Mouse (Mus musculus): ENCODE measurements at regions not wholly inside any gene's neighbourhood (a gene's known extent, or its start where the extent isn't known, plus 50 kb on each side); places are given as distances from the start of the nearest gene placed in this dataset.

- Histone ChIP-seq H3K4me3 (ENCODE audit: insufficient read depth, low read length) (peak overlapping the region; percentile 49), H3K27ac (ENCODE audit: insufficient read depth, low read depth, low read length) (peak overlapping the region; percentile 87), H3K4me1 (ENCODE audit: control insufficient read depth, insufficient read depth, low read length) (peaks cover 30% of the 10 kb centered on the region)
- TF ChIP-seq POLR2A (IDR thresholded peaks at IDR 0.05; ENCODE audit: borderline replicate concordance, low read depth, low read length): no peak
- no peak for TF ChIP-seq CTCF (IDR thresholded peaks at IDR 0.05; ENCODE audit: low read depth, low read length)
Observed at GRCm38 (mm10) chr12:69446468-69447321, 74.4 kb upstream of the Gm9887 start.

GRCm38 (mm10) chr12:69446085-69446467, 73.8 kb upstream of the Gm9887 start:
- Histone ChIP-seq H3K4me3 (ENCODE audit: insufficient read depth, low read length) (peak overlapping the region; percentile 49), H3K4me1 (ENCODE audit: control insufficient read depth, insufficient read depth, low read length) (peaks cover 28% of the 10 kb centered on the region), H3K27ac (ENCODE audit: insufficient read depth, low read depth, low read length) (peak overlapping the region; percentile 87)
- TF ChIP-seq CTCF (IDR thresholded peaks at IDR 0.05; ENCODE audit: low read depth, low read length) (no peak), POLR2A (IDR thresholded peaks at IDR 0.05; ENCODE audit: borderline replicate concordance, low read depth, low read length) (no peak)

GRCm38 (mm10) chr12:69442321-69442720, 70.1 kb upstream of the Gm9887 start:
- H3K4me1 ChIP-seq (ENCODE audit: control insufficient read depth, insufficient read depth, low read length): peaks cover 13% of the 10 kb centered on the region
- no peak overlapping the region for H3K27ac ChIP-seq (ENCODE audit: insufficient read depth, low read depth, low read length)
- no peak overlapping the region for H3K4me3 ChIP-seq (ENCODE audit: insufficient read depth, low read length)
- TF ChIP-seq CTCF (IDR thresholded peaks at IDR 0.05; ENCODE audit: low read depth, low read length): no peak
- TF ChIP-seq POLR2A (IDR thresholded peaks at IDR 0.05; ENCODE audit: borderline replicate concordance, low read depth, low read length): no peak

- no peak overlapping the region for H3K27ac ChIP-seq (ENCODE audit: insufficient read depth, low read depth, low read length)
- no peak overlapping the region for H3K4me3 ChIP-seq (ENCODE audit: insufficient read depth, low read length)
- H3K4me1 ChIP-seq (ENCODE audit: control insufficient read depth, insufficient read depth, low read length): peaks cover 12% of the 10 kb centered on the region
- TF ChIP-seq POLR2A (IDR thresholded peaks at IDR 0.05; ENCODE audit: borderline replicate concordance, low read depth, low read length) (no peak), CTCF (IDR thresholded peaks at IDR 0.05; ENCODE audit: low read depth, low read length) (no peak)
Observed at GRCm38 (mm10) chr12:69441764-69442163, 69.5 kb upstream of the Gm9887 start.

- no peak overlapping the region for H3K27ac ChIP-seq (ENCODE audit: insufficient read depth, low read depth, low read length)
- H3K4me1 ChIP-seq (ENCODE audit: control insufficient read depth, insufficient read depth, low read length): peaks cover 3% of the 10 kb centered on the region; the same call in 1 of the 2 replicates
- H3K4me3 ChIP-seq (ENCODE audit: insufficient read depth, low read length): no peak overlapping the region
- TF ChIP-seq CTCF (IDR thresholded peaks at IDR 0.05; ENCODE audit: low read depth, low read length) (no peak), POLR2A (IDR thresholded peaks at IDR 0.05; ENCODE audit: borderline replicate concordance, low read depth, low read length) (no peak)
Observed at GRCm38 (mm10) chr12:69438271-69438670, 66.0 kb upstream of the Gm9887 start.

- TF ChIP-seq POLR2A (IDR thresholded peaks at IDR 0.05; ENCODE audit: borderline replicate concordance, low read depth, low read length): no peak
- TF ChIP-seq CTCF (IDR thresholded peaks at IDR 0.05; ENCODE audit: low read depth, low read length): no peak
- Histone ChIP-seq H3K27ac (ENCODE audit: insufficient read depth, low read depth, low read length) (no peak overlapping the region), H3K4me3 (ENCODE audit: insufficient read depth, low read length) (no peak overlapping the region), H3K4me1 (ENCODE audit: control insufficient read depth, insufficient read depth, low read length) (peaks cover 3% of the 10 kb centered on the region; the same call in 1 of the 2 replicates)
Observed at GRCm38 (mm10) chr12:69436839-69437501, 64.7 kb upstream of the Gm9887 start.

GRCm38 (mm10) chr12:69434315-69434714, 62.1 kb upstream of the Gm9887 start:
- TF ChIP-seq CTCF (IDR thresholded peaks at IDR 0.05; ENCODE audit: low read depth, low read length): no peak
- TF ChIP-seq POLR2A (IDR thresholded peaks at IDR 0.05; ENCODE audit: borderline replicate concordance, low read depth, low read length): no peak
- no peak overlapping the region for H3K27ac ChIP-seq (ENCODE audit: insufficient read depth, low read depth, low read length)

GRCm38 (mm10) chr12:69432086-69432485, 59.8 kb upstream of the Gm9887 start:
- TF ChIP-seq CTCF (IDR thresholded peaks at IDR 0.05; ENCODE audit: low read depth, low read length) (no peak), POLR2A (IDR thresholded peaks at IDR 0.05; ENCODE audit: borderline replicate concordance, low read depth, low read length) (no peak)
- no peaks in the 10 kb centered on the region; the same call in 1 of the 2 replicates for H3K4me1 ChIP-seq (ENCODE audit: control insufficient read depth, insufficient read depth, low read length)

More at GRCm38 (mm10) chr12:69434315-69434714, 62.1 kb upstream of the Gm9887 start:
- Histone ChIP-seq H3K4me1 (ENCODE audit: control insufficient read depth, insufficient read depth, low read length) (peaks cover 3% of the 10 kb centered on the region; the same call in 1 of the 2 replicates), H3K4me3 (ENCODE audit: insufficient read depth, low read length) (no peak overlapping the region)

GRCm38 (mm10) chr12:69428108-69428507, 55.9 kb upstream of the Gm9887 start:
- Histone ChIP-seq H3K4me3 (ENCODE audit: insufficient read depth, low read length) (no peak overlapping the region), H3K4me1 (ENCODE audit: control insufficient read depth, insufficient read depth, low read length) (peaks cover 18% of the 10 kb centered on the region), H3K27ac (ENCODE audit: insufficient read depth, low read depth, low read length) (no peak overlapping the region)
- TF ChIP-seq CTCF (IDR thresholded peaks at IDR 0.05; ENCODE audit: low read depth, low read length) (no peak), POLR2A (IDR thresholded peaks at IDR 0.05; ENCODE audit: borderline replicate concordance, low read depth, low read length) (no peak)

More at GRCm38 (mm10) chr12:69432086-69432485, 59.8 kb upstream of the Gm9887 start:
- Histone ChIP-seq H3K4me3 (ENCODE audit: insufficient read depth, low read length) (no peak overlapping the region), H3K27ac (ENCODE audit: insufficient read depth, low read depth, low read length) (no peak overlapping the region)

- TF ChIP-seq POLR2A (IDR thresholded peaks at IDR 0.05; ENCODE audit: borderline replicate concordance, low read depth, low read length) (no peak), CTCF (IDR thresholded peaks at IDR 0.05; ENCODE audit: low read depth, low read length) (no peak)
- no peak overlapping the region for H3K27ac ChIP-seq (ENCODE audit: insufficient read depth, low read depth, low read length)
- H3K4me1 ChIP-seq (ENCODE audit: control insufficient read depth, insufficient read depth, low read length): peaks cover 35% of the 10 kb centered on the region
- H3K4me3 ChIP-seq (ENCODE audit: insufficient read depth, low read length): no peak overlapping the region
Observed at GRCm38 (mm10) chr12:69425610-69426009, 53.4 kb upstream of the Gm9887 start.

Data from bone marrow macrophage, adult 2 months (primary cell).